Comparison of ENCODE assay signal across 7 mouse cellular contexts in genomic region chr11:88728508-88728890, GRCm38 (mm10). TPM values are rescaled to one million over a fixed set of nuclear protein-coding genes. Genes with fewer than 3 reads are reported as not detected.
DNase-seq lines count a peak whose midpoint lies in the region; ATAC-seq and TF ChIP-seq lines count a peak whose summit lies in the region.

No protein-coding gene starts in this region.

- H3K27ac ChIP-seq in MEL (ENCODE audit: control insufficient read depth, low read depth, low read length), result no peak overlapping the region
- H3K27ac ChIP-seq in embryonic facial prominence, embryonic 14.5 days (replicated peaks; ENCODE audit: low read depth, low read length), result no peak overlapping the region
- H3K27ac ChIP-seq in heart, postnatal 0 days (ENCODE audit: low read depth), result peak overlapping the region; percentile 72
- no peak overlapping the region for H3K27ac ChIP-seq in left cerebral cortex, adult 2 months
- H3K27ac ChIP-seq in midbrain, embryonic 14.5 days (replicated peaks; ENCODE audit: low read depth, low read length), result no peak overlapping the region

- no peak overlapping the region for H3K4me3 ChIP-seq in MEL (ENCODE audit: control insufficient read depth in 1 of 2, insufficient read depth in 1 of 2, low read depth in 2 of 2, low read length in 2 of 2)
- no peak overlapping the region for H3K4me3 ChIP-seq in embryonic facial prominence, embryonic 14.5 days (ENCODE audit: low read depth, low read length)
- H3K4me3 ChIP-seq in heart, postnatal 0 days (ENCODE audit: low read depth, low read length), result no peak overlapping the region
- H3K4me3 ChIP-seq in left cerebral cortex, adult 2 months, result no peak overlapping the region
- H3K4me3 ChIP-seq in midbrain, embryonic 14.5 days (replicated peaks; ENCODE audit: low read depth, low read length), result no peak overlapping the region

- peak; percentile 79 for DNase-seq in MEL (ENCODE audit: low read depth, low spot score)
- DNase-seq in adrenal gland, postnatal 4 days (ENCODE audit: low spot score in 2 of 2), result peak; percentile 37 to 62
- peak; percentile 66 for DNase-seq in embryonic facial prominence, embryonic 14.5 days (ENCODE audit: low spot score)
- peak; percentile 70 for DNase-seq in heart, postnatal 0 days (ENCODE audit: low spot score)
- peak; percentile 66 to 76 for DNase-seq in left cerebral cortex, adult 2 months (ENCODE audit: extremely low spot score in 1 of 2, low spot score in 2 of 2)
- DNase-seq in midbrain, embryonic 14.5 days, result peak; percentile 86
- peak; percentile 66 to 84 for DNase-seq in spleen, postnatal 10 days (ENCODE audit: low spot score in 2 of 2)

- H3K79me2 ChIP-seq in MEL (ENCODE audit: control insufficient read depth, insufficient read depth, low read length, poor library complexity), result no peaks in the 10 kb centered on the region

- no peak overlapping the region for H3K9ac ChIP-seq in MEL (ENCODE audit: control insufficient read depth, low read depth, low read length, poor library complexity, severe bottlenecking)
- H3K9ac ChIP-seq in embryonic facial prominence, embryonic 14.5 days (ENCODE audit: low read depth, low read length), result no peak overlapping the region
- H3K9ac ChIP-seq in heart, postnatal 0 days (replicated peaks; ENCODE audit: low read depth, low read length), result no peak overlapping the region
- no peak overlapping the region for H3K9ac ChIP-seq in midbrain, embryonic 14.5 days (replicated peaks; ENCODE audit: low read length)

- peak; percentile 79 to 90 (median 82) for TF ChIP-seq CTCF in MEL (IDR thresholded peaks at IDR 0.05 in 2 of 3, conservative IDR thresholded peaks at IDR 0.05 in 1 of 3; ENCODE audit: control insufficient read depth in 1 of 3, insufficient read depth in 1 of 3, low read depth in 2 of 3, low read length in 3 of 3, poor library complexity in 1 of 3, severe bottlenecking in 1 of 3)
- peak; percentile 97 for TF ChIP-seq CTCF in heart, postnatal 0 days (IDR thresholded peaks at IDR 0.05; ENCODE audit: low read depth)
- TF ChIP-seq CTCF in left cerebral cortex, adult 2 months (IDR thresholded peaks at IDR 0.05), result peak; percentile 99

- H3K4me1 ChIP-seq in MEL (ENCODE audit: control insufficient read depth in 1 of 2, insufficient read depth in 2 of 2, low read length in 2 of 2), result no peaks in the 10 kb centered on the region
- peaks cover 12% of the 10 kb centered on the region for H3K4me1 ChIP-seq in embryonic facial prominence, embryonic 14.5 days (ENCODE audit: control insufficient read depth, insufficient read depth, low read length)
- peaks cover 9% of the 10 kb centered on the region; the same call in 1 of the 2 replicates for H3K4me1 ChIP-seq in heart, postnatal 0 days (ENCODE audit: control insufficient read depth, insufficient read depth)
- peaks cover 9% of the 10 kb centered on the region; the same call in 1 of the 2 replicates for H3K4me1 ChIP-seq in midbrain, embryonic 14.5 days (ENCODE audit: control insufficient read depth, insufficient read depth, low read length)

- TF ChIP-seq RAD21 in MEL (IDR thresholded peaks at IDR 0.05; ENCODE audit: low read depth, low read length), result peak; percentile 78

- no peaks in the 10 kb centered on the region for H3K27me3 ChIP-seq in MEL (ENCODE audit: control insufficient read depth in 1 of 2, insufficient read depth in 2 of 2, low read length in 2 of 2)
- no peaks in the 10 kb centered on the region for H3K27me3 ChIP-seq in embryonic facial prominence, embryonic 14.5 days (replicated peaks; ENCODE audit: control insufficient read depth, insufficient read depth, low read length)
- no peaks in the 10 kb centered on the region for H3K27me3 ChIP-seq in heart, postnatal 0 days (ENCODE audit: control insufficient read depth, insufficient read depth, low read length)
- H3K27me3 ChIP-seq in midbrain, embryonic 14.5 days (ENCODE audit: control insufficient read depth, insufficient read depth, low read length), result no peaks in the 10 kb centered on the region

- H3K4me2 ChIP-seq in embryonic facial prominence, embryonic 14.5 days (ENCODE audit: low read depth, low read length), result peak overlapping the region; percentile 13
- H3K4me2 ChIP-seq in heart, postnatal 0 days (ENCODE audit: low read depth, low read length), result no peak overlapping the region
- H3K4me2 ChIP-seq in midbrain, embryonic 14.5 days (ENCODE audit: low read length), result no peak overlapping the region

- intact Hi-C loops in left cerebral cortex, adult 2 months (cut with DNase I), result loop anchor here (1.0 to 5.0 kb wide), 3 partner anchors 175 to 511 kb away; no protein-coding TSS in a partner anchor

- ATAC-seq in embryonic facial prominence, embryonic 14.5 days (ENCODE audit: low read depth), result no peak; the same call in 1 of the 2 replicates
- no peak for ATAC-seq in heart, postnatal 0 days (ENCODE audit: insufficient read depth, low read depth)
- no peak for ATAC-seq in midbrain, embryonic 14.5 days (ENCODE audit: low FRiP score, low TSS enrichment)

- WGBS in embryonic facial prominence, embryonic 14.5 days, result under 1% methylated on average over 6 of the region's 6 CpGs
- WGBS in heart, postnatal 0 days, result 2% methylated on average over 6 of the region's 6 CpGs
- WGBS in midbrain, embryonic 14.5 days, result 3% methylated on average over 6 of the region's 6 CpGs

- TF ChIP-seq EP300 in MEL (IDR thresholded peaks at IDR 0.05; ENCODE audit: low read depth in 1 of 2, low read length in 2 of 2), result no peak
- no peak for TF ChIP-seq EP300 in heart, postnatal 0 days (IDR thresholded peaks at IDR 0.05; ENCODE audit: low read depth)

- no peaks in the 10 kb centered on the region for H3K36me3 ChIP-seq in MEL (ENCODE audit: control insufficient read depth in 1 of 2, insufficient read depth in 2 of 2, low read length in 2 of 2)
- H3K36me3 ChIP-seq in embryonic facial prominence, embryonic 14.5 days (ENCODE audit: control insufficient read depth, insufficient read depth, low read length), result no peaks in the 10 kb centered on the region
- H3K36me3 ChIP-seq in heart, postnatal 0 days (replicated peaks; ENCODE audit: control insufficient read depth, insufficient read depth, low read length), result no peaks in the 10 kb centered on the region
- H3K36me3 ChIP-seq in midbrain, embryonic 14.5 days (ENCODE audit: control insufficient read depth, insufficient read depth, low read length), result no peaks in the 10 kb centered on the region

- no peak for TF ChIP-seq POLR2A in MEL (IDR thresholded peaks at IDR 0.05; ENCODE audit: control insufficient read depth in 1 of 2, insufficient read depth in 1 of 2, low read depth in 1 of 2, low read length in 2 of 2, poor library complexity in 1 of 2)

- no peaks in the 10 kb centered on the region for H3K9me3 ChIP-seq in MEL (replicated peaks; ENCODE audit: insufficient read depth, low read length)
- no peaks in the 10 kb centered on the region for H3K9me3 ChIP-seq in embryonic facial prominence, embryonic 14.5 days (ENCODE audit: control insufficient read depth, low read length)
- H3K9me3 ChIP-seq in heart, postnatal 0 days (replicated peaks; ENCODE audit: control insufficient read depth, low read length), result no peaks in the 10 kb centered on the region
- H3K9me3 ChIP-seq in midbrain, embryonic 14.5 days (ENCODE audit: control insufficient read depth, low read length), result no peaks in the 10 kb centered on the region

TF ChIP-seq in MEL, 35 proteins besides CTCF, POLR2A, EP300 and RAD21:
- TF ChIP-seq TBP (IDR thresholded peaks at IDR 0.05; ENCODE audit: low read depth, low read length) (no peak), ZC3H11A (IDR thresholded peaks at IDR 0.05; ENCODE audit: low read depth, low read length) (peak; percentile 90), KAT2A (conservative IDR thresholded peaks at IDR 0.05; ENCODE audit: low read depth, low read length) (no peak), ZNF384 (IDR thresholded peaks at IDR 0.05; ENCODE audit: low read depth, low read length) (peak; percentile 79), TCF12 (IDR thresholded peaks at IDR 0.05; ENCODE audit: low read depth, low read length) (no peak), SMC3 (IDR thresholded peaks at IDR 0.05; ENCODE audit: low read depth, low read length) (peak; percentile 91), USF1 (IDR thresholded peaks at IDR 0.05; ENCODE audit: low read depth, low read length) (no peak), MAFK (IDR thresholded peaks at IDR 0.05; ENCODE audit: borderline replicate concordance, low read depth, low read length) (no peak), ZMIZ1 (IDR thresholded peaks at IDR 0.05; ENCODE audit: low read depth, low read length) (no peak), POLR2AphosphoS5 (IDR thresholded peaks at IDR 0.05; ENCODE audit: borderline replicate concordance, low read depth, low read length) (no peak)

RNA-seq across cellular contexts. Expression of gene Msi2, which starts 10.2 kb away (rescaled TPM):
- 27.5 and 29.7 TPM in 2 replicates for total RNA-seq in MEL (2012; rRNA removed)
- 10 to 100 TPM in 1 of 2 experiments, not detected in 1; 16.2 TPM for polyA plus RNA-seq in MEL (2012; ENCODE audit: insufficient read depth in 1 of 2, insufficient read length in 2 of 2, low read depth in 1 of 2, low replicate concordance in 2 of 2, missing spikeins in 1 of 2)
- 100 to 1,000 TPM; 200 to 212 TPM for total RNA-seq in adrenal gland, postnatal 4 days (2021)
- polyA plus RNA-seq in embryonic facial prominence, embryonic 14.5 days (2014; fragmentation: Nextera tagmentation; extraction: Ambion mirVana), result 15.2 and 15.9 TPM in 2 replicates
- total RNA-seq in heart, postnatal 0 days (2014; rRNA removed; ENCODE audit: low replicate concordance), result 94.6 and 114 TPM in 2 replicates
- polyA plus RNA-seq in heart, postnatal 0 days (2015; fragmentation: Nextera tagmentation; extraction: Ambion mirVana), result 20.6 and 22.1 TPM in 2 replicates
- 100 to 1,000 TPM; 126 to 140 TPM for total RNA-seq in left cerebral cortex, adult 2 months (2021)
- polyA plus RNA-seq in midbrain, embryonic 14.5 days (2014; fragmentation: Nextera tagmentation; extraction: Ambion mirVana), result 33.1 and 61.8 TPM in 2 replicates
